Mouse (Mus musculus) brain, embryonic 14.5 days (tissue): ENCODE data around the gene Tead1.

Experiments used
- CTCF ChIP-seq: fragments of 200-500 bp; IDR thresholded peaks from 2 replicates; pipeline ENCODE4 v1.5.1; 2012; ENCODE audit warnings: inconsistent platforms, mild to moderate bottlenecking, moderate library complexity, borderline replicate concordance; ENCODE audit not compliant: insufficient read depth, insufficient read length; ENCODE audit errors: extremely low read depth
- POLR2A ChIP-seq: fragments of 200-500 bp; IDR thresholded peaks from 2 replicates; pipeline ENCODE4 v1.6.1; 2012; ENCODE audit warnings: mild to moderate bottlenecking, inconsistent platforms, borderline replicate concordance; ENCODE audit not compliant: poor library complexity, insufficient read depth, insufficient read length, severe bottlenecking; ENCODE audit errors: extremely low read depth

- TF ChIP-seq CTCF (no peak), POLR2A (no peak)
These were observed 263.9 kb downstream of the Tead1 start for GRCm38 (mm10) chr7:112943056-112943455.
